Mouse (Mus musculus): ENCODE measurements around the gene AF366264. TPM values are rescaled to one million over a fixed set of nuclear protein-coding genes. Genes with fewer than 3 reads are reported as not detected.
"Not testable (repeated sequence)": the region's sequence is repeated elsewhere in the genome, so short reads cannot be mapped to it uniquely, and the experiment has no call there.

Gene AF366264
- polyA plus RNA-seq (2021) = not detected

GRCm38 (mm10) chr8:13838289-13838688, at the start of gene AF366264:
AF366264 (minus strand) TSS chr8:13838389.
- in situ Hi-C loops (cut with MboI; ENCODE audit: low pct_unique_long_range_greater_than_20kb); H3K27me3 ChIP-seq; ATAC-seq; POLR2A ChIA-PET; DNase-seq (ENCODE audit: low read depth, low spot score); CTCF ChIA-PET: not testable (repeated sequence)

GRCm38 (mm10) chr8:13843286-13843685, 5.1 kb upstream of the AF366264 start:
- in situ Hi-C loops (cut with MboI; ENCODE audit: low pct_unique_long_range_greater_than_20kb); POLR2A ChIA-PET; DNase-seq (ENCODE audit: low read depth, low spot score); CTCF ChIA-PET; H3K27me3 ChIP-seq; ATAC-seq: not testable (repeated sequence)

GRCm38 (mm10) chr8:13828598-13829172, 9.5 kb downstream of the AF366264 start:
- ATAC-seq = no peak
- ChIA-PET CTCF (no interaction called here), POLR2A (no interaction called here)
- peaks cover 6% of the 10 kb centered on the region for H3K27me3 ChIP-seq
- no peak for TF ChIP-seq CTCF (IDR thresholded peaks at IDR 0.05)
- DNase-seq (ENCODE audit: low read depth, low spot score) = no peak
- in situ Hi-C loops (cut with MboI; ENCODE audit: low pct_unique_long_range_greater_than_20kb) = no loop called here

- DNase-seq (ENCODE audit: low read depth, low spot score) (no peak), ATAC-seq (no peak)
- POLR2A ChIA-PET = interaction anchor here (1.2 kb wide), 1 partner anchor 14 kb away, joined by 3 read pairs; the partner anchor contains the start of gene Upf3a
- TF ChIP-seq CTCF (IDR thresholded peaks at IDR 0.05) = no peak
- in situ Hi-C loops (cut with MboI; ENCODE audit: low pct_unique_long_range_greater_than_20kb) = loop anchor here (25.0 kb wide), 1 partner anchor 88 kb away; the partner anchor contains the start of gene Coprs
- CTCF ChIA-PET = no interaction called here
- no peaks in the 10 kb centered on the region for H3K27me3 ChIP-seq
Observed at GRCm38 (mm10) chr8:13799566-13799965, 38.6 kb downstream of the AF366264 start.

GRCm38 (mm10) chr8:13797676-13798075, 40.5 kb downstream of the AF366264 start:
- ChIA-PET CTCF (interaction anchor here (1.0 kb wide), 1 partner anchor 30 kb away, joined by 3 read pairs; no protein-coding TSS in a partner anchor), POLR2A (no interaction called here)
- ATAC-seq = no peak
- H3K27me3 ChIP-seq = no peaks in the 10 kb centered on the region
- TF ChIP-seq CTCF (IDR thresholded peaks at IDR 0.05) = no peak
- DNase-seq (ENCODE audit: low read depth, low spot score) = no peak
- in situ Hi-C loops (cut with MboI; ENCODE audit: low pct_unique_long_range_greater_than_20kb) = loop anchor here (25.0 kb wide), 1 partner anchor 90 kb away; the partner anchor contains the start of gene Coprs

GRCm38 (mm10) chr8:13793746-13794101, 44.5 kb downstream of the AF366264 start:
- H3K27me3 ChIP-seq = no peaks in the 10 kb centered on the region
- in situ Hi-C loops (cut with MboI; ENCODE audit: low pct_unique_long_range_greater_than_20kb) = loop anchor here (25.0 kb wide), 1 partner anchor 94 kb away; the partner anchor contains the start of gene Coprs
- ATAC-seq = no peak
- no peak for TF ChIP-seq CTCF (IDR thresholded peaks at IDR 0.05)
- CTCF ChIA-PET = no interaction called here
- POLR2A ChIA-PET = interaction anchor here (0.6 kb wide), 1 partner anchor 244 kb away, joined by 3 read pairs; no protein-coding TSS in a partner anchor
- no peak for DNase-seq (ENCODE audit: low read depth, low spot score)

DNA sequence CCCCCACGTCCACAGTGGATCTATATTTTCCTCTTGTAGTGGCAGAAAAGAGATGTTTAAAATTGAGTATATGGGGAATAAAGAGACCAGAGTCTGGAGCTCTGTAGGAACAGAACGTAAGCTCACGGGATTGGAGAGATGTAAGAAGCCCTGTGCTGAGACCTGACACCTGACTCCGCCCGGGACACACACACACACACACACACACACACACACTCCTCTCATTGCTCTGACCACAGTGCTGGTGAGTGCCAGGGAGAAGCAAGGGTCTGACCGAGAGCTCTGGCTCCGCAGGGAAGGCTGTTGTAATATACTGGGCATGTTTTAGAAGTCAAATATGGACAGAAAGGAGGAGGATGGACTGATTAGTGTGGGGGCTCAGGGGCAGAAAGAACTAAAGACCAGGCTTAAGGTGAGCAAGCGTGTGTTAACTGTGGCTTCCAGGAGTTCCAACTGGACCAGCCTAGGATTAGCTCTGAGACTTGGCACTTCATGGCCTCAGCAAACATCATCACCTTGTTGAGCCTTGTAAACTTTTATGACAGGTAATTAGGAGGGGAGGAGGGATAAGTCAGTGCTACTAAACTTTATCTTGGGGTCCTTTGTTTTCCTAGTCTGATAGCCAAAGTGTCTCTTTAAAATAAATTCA, 45.0 kb downstream of the AF366264 start:
- CTCF ChIA-PET = no interaction called here
- POLR2A ChIA-PET = interaction anchor here (0.6 kb wide), 1 partner anchor 244 kb away, joined by 3 read pairs; no protein-coding TSS in a partner anchor
- TF ChIP-seq CTCF (IDR thresholded peaks at IDR 0.05) = no peak
- in situ Hi-C loops (cut with MboI; ENCODE audit: low pct_unique_long_range_greater_than_20kb) = loop anchor here (25.0 kb wide), 1 partner anchor 94 kb away; the partner anchor contains the start of gene Coprs
- no peak for DNase-seq (ENCODE audit: low read depth, low spot score)
- no peak for ATAC-seq
- H3K27me3 ChIP-seq = no peaks in the 10 kb centered on the region

DNA sequence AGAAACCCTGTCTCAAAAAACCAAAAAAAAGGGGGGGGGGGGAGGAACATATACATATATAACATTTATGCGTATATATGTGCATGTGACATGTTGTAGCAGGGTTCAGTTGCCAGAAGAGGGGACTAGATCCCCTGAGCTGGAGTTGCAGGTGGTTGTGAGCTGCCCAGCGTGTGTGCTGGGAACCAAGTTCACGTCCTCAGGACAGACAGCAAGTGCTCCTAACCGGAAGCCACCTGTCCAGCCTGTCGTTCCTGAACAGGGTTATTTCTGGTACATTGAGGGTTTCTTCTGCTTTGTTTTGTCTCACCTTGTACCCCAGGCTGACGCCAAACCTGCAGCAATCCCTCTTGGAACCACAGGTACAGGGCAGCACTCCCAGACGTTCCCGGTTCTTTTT, 48.6 kb downstream of the AF366264 start:
- no peak for TF ChIP-seq CTCF (IDR thresholded peaks at IDR 0.05)
- in situ Hi-C loops (cut with MboI; ENCODE audit: low pct_unique_long_range_greater_than_20kb) = loop anchor here (25.0 kb wide), 1 partner anchor 98 kb away; the partner anchor contains the start of gene Coprs
- POLR2A ChIA-PET = no interaction called here
- no peak for DNase-seq (ENCODE audit: low read depth, low spot score)
- CTCF ChIA-PET = no interaction called here
- H3K27me3 ChIP-seq = no peaks in the 10 kb centered on the region
- ATAC-seq = no peak

DNA sequence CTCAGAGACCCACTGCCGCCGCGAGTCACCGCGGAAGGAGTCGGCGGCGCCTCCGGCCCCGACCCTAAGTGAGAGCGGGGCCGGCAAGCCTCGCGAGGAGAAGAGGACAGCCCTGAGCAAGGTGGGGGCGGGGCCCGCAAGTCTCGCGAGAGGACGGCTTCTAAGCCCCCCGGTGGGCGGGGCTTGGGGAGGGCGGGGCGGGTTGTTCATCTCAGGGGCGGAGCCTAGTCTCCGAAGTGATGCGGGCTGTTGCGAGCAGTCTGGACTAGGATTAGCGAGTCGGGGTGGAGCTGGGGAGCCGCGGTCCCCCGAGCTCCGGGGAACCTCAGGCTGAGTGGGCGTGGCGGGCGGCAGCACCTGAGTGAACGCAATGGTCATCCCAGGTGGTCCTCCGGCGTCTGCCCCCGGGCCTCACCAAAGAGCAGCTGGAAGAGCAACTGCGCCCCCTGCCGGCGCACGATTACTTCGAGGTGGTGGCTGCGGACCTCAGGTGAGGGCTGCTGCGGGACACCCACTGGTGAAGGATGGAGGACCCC, 52.4 kb downstream of the AF366264 start:
- POLR2A ChIA-PET = interaction anchor here (1.2 kb wide), 1 partner anchor 14 kb away, joined by 3 read pairs; no protein-coding TSS in a partner anchor
- no peaks in the 10 kb centered on the region for H3K27me3 ChIP-seq
- in situ Hi-C loops (cut with MboI; ENCODE audit: low pct_unique_long_range_greater_than_20kb) = loop anchor here (25.0 kb wide), 1 partner anchor 101 kb away; the partner anchor contains the start of gene Coprs
- ATAC-seq (peak; percentile 86), DNase-seq (ENCODE audit: low read depth, low spot score) (peak; percentile 81)
- CTCF ChIA-PET = interaction anchor here (1.0 to 1.7 kb wide), 9 partner anchors 11 to 372 kb away, joined by 3 to 6 read pairs (median 3); partner anchors contain the start of gene Coprs
- peak; percentile 99 for TF ChIP-seq CTCF (IDR thresholded peaks at IDR 0.05)

- ATAC-seq (peak; percentile 88), DNase-seq (ENCODE audit: low read depth, low spot score) (peak; percentile 50)
- CTCF ChIA-PET = interaction anchor here (1.0 to 1.8 kb wide), 11 partner anchors 11 to 372 kb away, joined by 3 to 6 read pairs (median 3); partner anchors contain the start of gene Coprs
- TF ChIP-seq CTCF (IDR thresholded peaks at IDR 0.05) = peak; percentile 91
- in situ Hi-C loops (cut with MboI; ENCODE audit: low pct_unique_long_range_greater_than_20kb) = loop anchor here (25.0 kb wide), 1 partner anchor 102 kb away; the partner anchor contains the start of gene Coprs
- H3K27me3 ChIP-seq = no peaks in the 10 kb centered on the region
- POLR2A ChIA-PET = interaction anchor here (1.2 kb wide), 1 partner anchor 15 kb away, joined by 3 read pairs; no protein-coding TSS in a partner anchor
Observed at GRCm38 (mm10) chr8:13785250-13785763, 52.9 kb downstream of the AF366264 start, which contains the start of gene Upf3a. Upf3a (plus strand) TSS chr8:13785615.

Other genes starting within 250 kb of the AF366264 start
- 28.1 TPM for gene Rasa3, start 160.8 kb downstream of the AF366264 start, polyA plus RNA-seq (2021)
- gene Cfap97d2, start 132.5 kb downstream of the AF366264 start, polyA plus RNA-seq (2021) = not detected
- gene Cdc16, start 80.7 kb downstream of the AF366264 start, polyA plus RNA-seq (2021) = 88.2 TPM
- 36.4 TPM for gene Upf3a, start 52.8 kb downstream of the AF366264 start, polyA plus RNA-seq (2021)
- 28.7 TPM for gene Champ1, start 31.3 kb upstream of the AF366264 start, polyA plus RNA-seq (2021)
- gene Coprs, start 51.9 kb upstream of the AF366264 start, polyA plus RNA-seq (2021) = 51.6 TPM